Mouse (Mus musculus) lung, adult 2 months (tissue): Measurements from ENCODE around the gene Snph.

Experiments
- CTCF ChIP-seq: fragments of 200-500 bp; IDR thresholded peaks from 2 replicates; pipeline ENCODE4 v1.5.1; 2011; ENCODE audit warnings: mild to moderate bottlenecking, low read length, control low read depth; ENCODE audit not compliant: insufficient read depth
- POLR2A ChIP-seq: fragments of 200-500 bp; IDR thresholded peaks from 2 replicates; pipeline ENCODE4 v1.6.1; 2011; ENCODE audit warnings: low read depth, mild to moderate bottlenecking, control low read depth, low read length, borderline replicate concordance; ENCODE audit errors: extremely low read depth

- no peak for TF ChIP-seq POLR2A
- TF ChIP-seq CTCF = no peak
Measured at GRCm38 (mm10) chr2:151628011-151628410, 4.4 kb downstream of the Snph start.
